Mouse (Mus musculus) cortical plate, adult 2 months (tissue): ENCODE measurements around the gene Cst9.

Experiments used
- CTCF ChIP-seq: fragments of 200-500 bp; IDR thresholded peaks from 2 replicates; pipeline ENCODE4 v1.5.1; 2011; ENCODE audit warnings: mild to moderate bottlenecking, control low read depth, low read length; ENCODE audit not compliant: insufficient read depth; ENCODE audit errors: extremely low read depth
- POLR2A ChIP-seq: fragments of 200-500 bp; IDR thresholded peaks from 2 replicates; pipeline ENCODE4 v1.6.1; 2011; ENCODE audit warnings: mild to moderate bottlenecking, low read length, control low read depth; ENCODE audit not compliant: insufficient read depth; ENCODE audit errors: extremely low read depth

DNA sequence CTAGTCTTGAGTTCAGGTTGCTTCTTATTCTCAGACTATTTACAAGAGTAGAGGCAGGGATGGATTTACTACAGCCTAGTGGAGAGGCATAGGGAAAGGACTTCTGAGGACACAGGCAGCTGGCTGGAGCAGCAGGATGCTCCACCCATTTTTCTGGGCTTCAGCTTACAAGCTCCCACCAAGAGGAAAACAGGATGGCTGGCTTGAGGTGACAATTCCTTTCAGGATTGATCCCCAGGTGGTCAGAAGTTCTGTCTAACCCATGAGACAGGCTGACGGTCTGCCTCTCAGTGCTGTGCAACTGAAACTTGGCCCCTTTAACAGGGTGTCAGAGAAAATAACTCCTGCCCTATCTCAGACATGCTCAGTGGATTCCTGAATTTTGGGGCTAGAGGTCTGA, 44.3 kb downstream of the Cst9 start:
- TF ChIP-seq CTCF (no peak), POLR2A (no peak)
